Mouse (Mus musculus) lung, adult 2 months (tissue): ENCODE data around the gene Eif3g. TPM values are rescaled to one million over a fixed set of nuclear protein-coding genes. Genes with fewer than 3 reads are reported as not detected.

Source experiments
- DNase-seq: peaks from one replicate; pipeline ENCODE4 v3.0.0; 2022
- H3K4me1 ChIP-seq: fragments of 200-500 bp; 2 replicates; pipeline ENCODE4 v1.6.1; 2011; ENCODE audit warnings: low read length; ENCODE audit not compliant: control insufficient read depth, insufficient read depth
- H3K4me3 ChIP-seq: fragments of 200-500 bp; replicated peaks from 2 replicates; pipeline ENCODE3; 2011; ENCODE audit warnings: low read depth, mild to moderate bottlenecking, control low read depth, low read length; ENCODE audit errors: extremely low read depth
- CTCF ChIP-seq: fragments of 200-500 bp; IDR thresholded peaks from 2 replicates; pipeline ENCODE4 v1.5.1; 2011; ENCODE audit warnings: mild to moderate bottlenecking, low read length, control low read depth; ENCODE audit not compliant: insufficient read depth
- POLR2A ChIP-seq: fragments of 200-500 bp; IDR thresholded peaks from 2 replicates; pipeline ENCODE4 v1.6.1; 2011; ENCODE audit warnings: low read depth, mild to moderate bottlenecking, control low read depth, low read length, borderline replicate concordance; ENCODE audit errors: extremely low read depth
- WGBS: fragments of 180-500 bp; shearing (Covaris S2); methylation state at CpG from one replicate; pipeline ENCODE4 v1.1.7; 2018; 5-methylcytosine and 5-hydroxymethylcytosine counted together
- polyA plus RNA-seq: library from polyadenylated mRNA; depleted of rRNA; stranded (reverse); fragments of >200 nt; gene quantifications from 2 replicates; pipeline ENCODE4 v1.2.3, GENCODE M21; 2012; rRNA removed

The Eif3g gene
- polyA plus RNA-seq, 1 experiment = 93.6 TPM

GRCm38 (mm10) chr9:20866879-20867278 is 31.5 kb downstream of the Eif3g start:
- no peak overlapping the region for H3K4me3 ChIP-seq
- TF ChIP-seq CTCF = no peak
- TF ChIP-seq POLR2A = no peak

GRCm38 (mm10) chr9:20862225-20862624 is 36.2 kb downstream of the Eif3g start:
- DNase-seq = no peak
- Histone ChIP-seq H3K4me1 (no peaks in the 10 kb centered on the region), H3K4me3 (no peak overlapping the region)
- 60% methylated on average over 4 of the region's 4 CpGs for WGBS
- no peak for TF ChIP-seq POLR2A

More at GRCm38 (mm10) chr9:20866879-20867278, 31.5 kb downstream of the Eif3g start:
- H3K4me1 ChIP-seq = peaks cover 4% of the 10 kb centered on the region; the same call in 1 of the 2 replicates
- WGBS = 50% methylated on average over 3 of the region's 3 CpGs
- DNase-seq = no peak

GRCm38 (mm10) chr9:20861821-20862220 is 36.6 kb downstream of the Eif3g start:
- no peaks in the 10 kb centered on the region for H3K4me1 ChIP-seq
- WGBS = 5% methylated on average over 4 of the region's 4 CpGs
- no peak overlapping the region for H3K4me3 ChIP-seq
- no peak for DNase-seq
- TF ChIP-seq CTCF (peak; percentile 53), POLR2A (no peak)

GRCm38 (mm10) chr9:20859926-20860325 is 38.5 kb downstream of the Eif3g start:
- TF ChIP-seq POLR2A = no peak
- no peak for TF ChIP-seq CTCF
- no peak for DNase-seq
- 39% methylated on average over 6 of the region's 6 CpGs for WGBS
- H3K4me3 ChIP-seq = no peak overlapping the region
- H3K4me1 ChIP-seq = no peaks in the 10 kb centered on the region

- WGBS = 8% methylated on average over 6 of the region's 6 CpGs
- Histone ChIP-seq H3K4me1 (no peaks in the 10 kb centered on the region), H3K4me3 (no peak overlapping the region)
- no peak for TF ChIP-seq POLR2A
- TF ChIP-seq CTCF = no peak
- DNase-seq = no peak
Observed at GRCm38 (mm10) chr9:20857131-20857530, 41.3 kb downstream of the Eif3g start.

GRCm38 (mm10) chr9:20850179-20850578 is 48.2 kb downstream of the Eif3g start:
- DNase-seq = no peak
- Histone ChIP-seq H3K4me3 (no peak overlapping the region), H3K4me1 (no peaks in the 10 kb centered on the region)
- whole genome bisulfite sequencing = 81% methylated on average over 2 of the region's 2 CpGs
- TF ChIP-seq CTCF (no peak), POLR2A (no peak)

Other genes starting within 250 kb of the Eif3g start
- gene Pin1, start 246.5 kb downstream of the Eif3g start, polyA plus RNA-seq = 14.8 and 17.9 TPM in 2 replicates
- gene Olfm2, start 152.3 kb downstream of the Eif3g start, polyA plus RNA-seq = 14.2 and 15.2 TPM in 2 replicates
- gene Col5a3, start 83.6 kb downstream of the Eif3g start, polyA plus RNA-seq = 4.0 and 4.6 TPM in 2 replicates
- gene Rdh8, start 80.1 kb downstream of the Eif3g start, polyA plus RNA-seq = not detected in 2 replicates
- gene A230050P20Rik, start 30.0 kb downstream of the Eif3g start, polyA plus RNA-seq = 95.9 and 105 TPM in 2 replicates
- 2.8 and 3.5 TPM in 2 replicates for gene Angptl6, start 18.9 kb downstream of the Eif3g start, polyA plus RNA-seq
- 36.2 and 49.8 TPM in 2 replicates for gene Ppan, start 10.4 kb downstream of the Eif3g start, polyA plus RNA-seq
- gene Dnmt1, start 61.3 kb upstream of the Eif3g start, polyA plus RNA-seq = 20.5 and 22.8 TPM in 2 replicates
- gene S1pr2, start 78.2 kb upstream of the Eif3g start, polyA plus RNA-seq = 24.2 and 32.1 TPM in 2 replicates
- gene Mrpl4, start 104.1 kb upstream of the Eif3g start, polyA plus RNA-seq = 113 and 130 TPM in 2 replicates
- gene Icam1, start 117.4 kb upstream of the Eif3g start, polyA plus RNA-seq = 332 and 372 TPM in 2 replicates
- 1.8 and 1.9 TPM in 2 replicates for gene Icam4, start 130.8 kb upstream of the Eif3g start, polyA plus RNA-seq
- 0.69 and 0.77 TPM in 2 replicates for gene Icam5, start 133.4 kb upstream of the Eif3g start, polyA plus RNA-seq
- gene Zglp1, start 168.5 kb upstream of the Eif3g start, polyA plus RNA-seq = not detected in 2 replicates
- 0.17 and 0.37 TPM in 2 replicates for gene Gm49373, start 174.5 kb upstream of the Eif3g start, polyA plus RNA-seq
- gene Fdx1l, start 175.0 kb upstream of the Eif3g start, polyA plus RNA-seq = 43.1 and 46.7 TPM in 2 replicates
- gene Gm38431, start 193.4 kb upstream of the Eif3g start, polyA plus RNA-seq = 3.0 and 9.7 TPM in 2 replicates
- gene Raver1, start 193.4 kb upstream of the Eif3g start, polyA plus RNA-seq = 61.9 and 63.4 TPM in 2 replicates
- gene Tyk2, start 232.6 kb upstream of the Eif3g start, polyA plus RNA-seq = 33.7 and 34.3 TPM in 2 replicates